Mouse (Mus musculus) E14TG2a.4 (cell line): ENCODE results near the gene Rbm39.

Source experiments
- CTCF ChIP-seq: conservative IDR thresholded peaks from 2 replicates; pipeline ENCODE4 v1.5.1; 2014; ENCODE audit warnings: low read length
- POU5F1 ChIP-seq: IDR thresholded peaks from 2 replicates; pipeline ENCODE4 v1.6.1; 2014; ENCODE audit warnings: low read length, borderline replicate concordance

GRCm38 (mm10) chr2:156165478-156165877 is 14.6 kb downstream of the Rbm39 start:
- TF ChIP-seq CTCF (no peak), POU5F1 (no peak)
